9 mouse cellular contexts compared by ENCODE assay signal in genomic region chr6:28420361-28420760, GRCm38 (mm10). TPM values are rescaled to one million over a fixed set of nuclear protein-coding genes. Genes with fewer than 3 reads are reported as not detected.
DNase-seq lines count a peak whose midpoint lies in the region; ATAC-seq and TF ChIP-seq lines count a peak whose summit lies in the region.
"Had no signal": no experiment of that assay in that cellular context is flagged by ENCODE, and none has a peak within 500 bp of the region (broad histone marks: within the 10 kb centered on the region; RNA-seq: fewer than 3 reads in every experiment).

No protein-coding gene starts in this region.

- H3K4me2 ChIP-seq in lung, postnatal 0 days (replicated peaks; ENCODE audit: low read depth, low read length), result peak overlapping the region; percentile 94
- H3K4me2 ChIP-seq in intestine, postnatal 0 days (replicated peaks; ENCODE audit: low read depth), result peak overlapping the region; percentile 96
- H3K4me2 ChIP-seq in neural tube, embryonic 15.5 days, result peak overlapping the region; percentile 89

- TF ChIP-seq POLR2A in cerebellum, adult 2 months (IDR thresholded peaks at IDR 0.05; ENCODE audit: borderline replicate concordance, insufficient read depth, low read length), result no peak

- ATAC-seq in lung, postnatal 0 days, result no peak
- no peak for ATAC-seq in intestine, postnatal 0 days
- no peak for ATAC-seq in neural tube, embryonic 15.5 days (ENCODE audit: low FRiP score)

- peak overlapping the region; percentile 78 for H3K4me3 ChIP-seq in cerebellum, adult 2 months (replicated peaks; ENCODE audit: insufficient read depth, low read depth, low read length)
- H3K4me3 ChIP-seq in lung, postnatal 0 days (ENCODE audit: low read depth, low read length), result peak overlapping the region; percentile 74
- H3K4me3 ChIP-seq in intestine, postnatal 0 days (ENCODE audit: low read depth, low read length), result peak overlapping the region; percentile 69
- H3K4me3 ChIP-seq in neural tube, embryonic 15.5 days (replicated peaks), result peak overlapping the region; percentile 51

- peaks cover 23% of the 10 kb centered on the region for H3K4me1 ChIP-seq in cerebellum, adult 2 months (ENCODE audit: control insufficient read depth, insufficient read depth, low read length)
- peaks cover 19% of the 10 kb centered on the region; the same call in 1 of the 2 replicates for H3K4me1 ChIP-seq in lung, postnatal 0 days (ENCODE audit: insufficient read depth, low read depth, low read length)
- H3K4me1 ChIP-seq in intestine, postnatal 0 days (replicated peaks; ENCODE audit: control insufficient read depth, insufficient read depth, low read length), result 0 out of 2 replicates have a peak, but pooled peaks cover 7% of the 10 kb centered on the region
- H3K4me1 ChIP-seq in neural tube, embryonic 15.5 days, result peaks cover 69% of the 10 kb centered on the region

- TF ChIP-seq CTCF in cerebellum, adult 2 months (IDR thresholded peaks at IDR 0.05; ENCODE audit: borderline replicate concordance, insufficient read depth, low read depth, low read length), result no peak
- TF ChIP-seq CTCF in lung, postnatal 0 days (IDR thresholded peaks at IDR 0.05), result no peak
- no peak for TF ChIP-seq CTCF in intestine, postnatal 0 days (IDR thresholded peaks at IDR 0.05; ENCODE audit: low read depth)

- WGBS in cerebellum, adult 2 months, result 71% methylated on average over 17 of the region's 17 CpGs
- 74% methylated on average over 17 of the region's 17 CpGs for WGBS in lung, postnatal 0 days
- WGBS in intestine, postnatal 0 days, result 69% methylated on average over 17 of the region's 17 CpGs
- WGBS in neural tube, embryonic 15.5 days, result 87% methylated on average over 17 of the region's 17 CpGs

- H3K27me3 ChIP-seq in cerebellum, adult 2 months (ENCODE audit: control insufficient read depth, insufficient read depth, low read length), result no peaks in the 10 kb centered on the region
- no peaks in the 10 kb centered on the region for H3K27me3 ChIP-seq in lung, postnatal 0 days (replicated peaks; ENCODE audit: insufficient read depth, low read length)
- no peaks in the 10 kb centered on the region for H3K27me3 ChIP-seq in intestine, postnatal 0 days (replicated peaks; ENCODE audit: control insufficient read depth, insufficient read depth, low read length)
- H3K27me3 ChIP-seq in neural tube, embryonic 15.5 days (replicated peaks), result no peaks in the 10 kb centered on the region

- H3K9me3 ChIP-seq in lung, postnatal 0 days (ENCODE audit: low read length), result no peaks in the 10 kb centered on the region
- no peaks in the 10 kb centered on the region for H3K9me3 ChIP-seq in intestine, postnatal 0 days (ENCODE audit: control insufficient read depth)
- no peaks in the 10 kb centered on the region for H3K9me3 ChIP-seq in neural tube, embryonic 15.5 days (replicated peaks)

- peaks cover 14% of the 10 kb centered on the region; the same call in 1 of the 2 replicates for H3K36me3 ChIP-seq in lung, postnatal 0 days (ENCODE audit: insufficient read depth, low read length)
- H3K36me3 ChIP-seq in intestine, postnatal 0 days (ENCODE audit: control insufficient read depth, insufficient read depth), result peaks cover 25% of the 10 kb centered on the region
- peaks cover 32% of the 10 kb centered on the region for H3K36me3 ChIP-seq in neural tube, embryonic 15.5 days

- H3K9ac ChIP-seq in lung, postnatal 0 days (replicated peaks; ENCODE audit: low read depth), result peak overlapping the region; percentile 81; the same call in 1 of the 2 replicates
- H3K9ac ChIP-seq in intestine, postnatal 0 days (ENCODE audit: low read depth, low read length), result 0 out of 2 replicates have a peak overlapping the region, but pooled peaks have one; percentile 74
- peak overlapping the region; percentile 47; the same call in 1 of the 2 replicates for H3K9ac ChIP-seq in neural tube, embryonic 15.5 days (replicated peaks)

- TF ChIP-seq EP300 in lung, postnatal 0 days (IDR thresholded peaks at IDR 0.05), result no peak

- DNase-seq in cerebellum, adult 2 months, result peak in 1 of 2 experiments; percentile 27
- no peak for DNase-seq in cerebellum, adult 11 months
- no peak for DNase-seq in lung, postnatal 0 days (ENCODE audit: low spot score)
- DNase-seq in lung, postnatal 25 days (ENCODE audit: low spot score), result no peak
- DNase-seq in layer of hippocampus, postnatal 10 days (ENCODE audit: low spot score in 2 of 2), result no peak
- no peak for DNase-seq in layer of hippocampus, postnatal 25 days (ENCODE audit: extremely low spot score in 1 of 2, low spot score in 1 of 2)

- H3K27ac ChIP-seq in cerebellum, adult 2 months (ENCODE audit: insufficient read depth, low read length), result no peak overlapping the region
- no peak overlapping the region for H3K27ac ChIP-seq in lung, postnatal 0 days (ENCODE audit: low read length)
- no peak overlapping the region for H3K27ac ChIP-seq in intestine, postnatal 0 days (ENCODE audit: low read depth, low read length)
- no peak overlapping the region for H3K27ac ChIP-seq in neural tube, embryonic 15.5 days (replicated peaks)

RNA-seq across cellular contexts. Expression of gene Arf5, which starts 3.0 kb away (rescaled TPM):
- polyA plus RNA-seq in cerebellum, adult 2 months (2012; rRNA removed), result 344 and 372 TPM in 2 replicates
- 314 and 340 TPM in 2 replicates for polyA plus RNA-seq in lung, postnatal 0 days (2015; fragmentation: Nextera tagmentation; extraction: Ambion mirVana)
- 289 and 307 TPM in 2 replicates for polyA plus RNA-seq in intestine, postnatal 0 days (2015; fragmentation: Nextera tagmentation; extraction: Ambion mirVana)
- 429 and 444 TPM in 2 replicates for polyA plus RNA-seq in neural tube, embryonic 15.5 days (2015; fragmentation: Nextera tagmentation; extraction: Ambion mirVana)
- 100 to 1,000 TPM; 391 to 393 TPM for total RNA-seq in layer of hippocampus, postnatal 10 days (2021)
- total RNA-seq in layer of hippocampus, postnatal 25 days (2021), result 100 to 1,000 TPM; 327 to 334 TPM

RNA-seq across cellular contexts. Expression of gene Fscn3, which starts 7.2 kb away (rescaled TPM):
- polyA plus RNA-seq in cerebellum, adult 2 months (2012; rRNA removed), result 0.08 and 0.11 TPM in 2 replicates
- not detected in 2 replicates for polyA plus RNA-seq in lung, postnatal 0 days (2015; fragmentation: Nextera tagmentation; extraction: Ambion mirVana)
- polyA plus RNA-seq in intestine, postnatal 0 days (2015; fragmentation: Nextera tagmentation; extraction: Ambion mirVana), result not detected in 2 replicates
- polyA plus RNA-seq in neural tube, embryonic 15.5 days (2015; fragmentation: Nextera tagmentation; extraction: Ambion mirVana), result not detected in 2 replicates
- not detected for total RNA-seq in layer of hippocampus, postnatal 10 days (2021)
- not detected for total RNA-seq in layer of hippocampus, postnatal 25 days (2021)

RNA-seq across cellular contexts. Expression of gene Gcc1, which starts 7.8 kb away (rescaled TPM):
- 12.4 and 13.0 TPM in 2 replicates for polyA plus RNA-seq in cerebellum, adult 2 months (2012; rRNA removed)
- 7.6 and 7.8 TPM in 2 replicates for polyA plus RNA-seq in lung, postnatal 0 days (2015; fragmentation: Nextera tagmentation; extraction: Ambion mirVana)
- 5.3 and 6.8 TPM in 2 replicates for polyA plus RNA-seq in intestine, postnatal 0 days (2015; fragmentation: Nextera tagmentation; extraction: Ambion mirVana)
- polyA plus RNA-seq in neural tube, embryonic 15.5 days (2015; fragmentation: Nextera tagmentation; extraction: Ambion mirVana), result 11.0 and 12.8 TPM in 2 replicates
- total RNA-seq in layer of hippocampus, postnatal 10 days (2021), result 10 to 100 TPM; 16.4 to 16.9 TPM
- 10 to 100 TPM; 15.4 to 20.6 TPM for total RNA-seq in layer of hippocampus, postnatal 25 days (2021)

RNA-seq across cellular contexts. Expression of gene Zfp800, which starts 22.6 kb away (rescaled TPM):
- 7.7 and 10.6 TPM in 2 replicates for polyA plus RNA-seq in cerebellum, adult 2 months (2012; rRNA removed)
- 21.2 and 24.7 TPM in 2 replicates for polyA plus RNA-seq in lung, postnatal 0 days (2015; fragmentation: Nextera tagmentation; extraction: Ambion mirVana)
- 19.2 and 19.3 TPM in 2 replicates for polyA plus RNA-seq in intestine, postnatal 0 days (2015; fragmentation: Nextera tagmentation; extraction: Ambion mirVana)
- 21.1 and 21.3 TPM in 2 replicates for polyA plus RNA-seq in neural tube, embryonic 15.5 days (2015; fragmentation: Nextera tagmentation; extraction: Ambion mirVana)
- 10 to 100 TPM; 16.8 to 17.6 TPM for total RNA-seq in layer of hippocampus, postnatal 10 days (2021)
- 10 to 100 TPM; 20.9 to 24.2 TPM for total RNA-seq in layer of hippocampus, postnatal 25 days (2021)

RNA-seq across cellular contexts. Expression of gene Pax4, which starts 28.8 kb away (rescaled TPM):
- polyA plus RNA-seq in cerebellum, adult 2 months (2012; rRNA removed), result not detected in 2 replicates
- polyA plus RNA-seq in lung, postnatal 0 days (2015; fragmentation: Nextera tagmentation; extraction: Ambion mirVana), result not detected in 2 replicates
- polyA plus RNA-seq in intestine, postnatal 0 days (2015; fragmentation: Nextera tagmentation; extraction: Ambion mirVana), result 0.37 and 1.3 TPM in 2 replicates
- not detected in 2 replicates for polyA plus RNA-seq in neural tube, embryonic 15.5 days (2015; fragmentation: Nextera tagmentation; extraction: Ambion mirVana)
- not detected for total RNA-seq in layer of hippocampus, postnatal 10 days (2021)
- not detected for total RNA-seq in layer of hippocampus, postnatal 25 days (2021)
- total RNA-seq: neutrophil, adult 5-6 weeks had no signal
